Mouse (Mus musculus): ENCODE results near the gene Ccr4. TPM values are rescaled to one million over a fixed set of nuclear protein-coding genes. Genes with fewer than 3 reads are reported as not detected.

The Ccr4 gene
- polyA plus RNA-seq, 1 experiment = not detected

DNA sequence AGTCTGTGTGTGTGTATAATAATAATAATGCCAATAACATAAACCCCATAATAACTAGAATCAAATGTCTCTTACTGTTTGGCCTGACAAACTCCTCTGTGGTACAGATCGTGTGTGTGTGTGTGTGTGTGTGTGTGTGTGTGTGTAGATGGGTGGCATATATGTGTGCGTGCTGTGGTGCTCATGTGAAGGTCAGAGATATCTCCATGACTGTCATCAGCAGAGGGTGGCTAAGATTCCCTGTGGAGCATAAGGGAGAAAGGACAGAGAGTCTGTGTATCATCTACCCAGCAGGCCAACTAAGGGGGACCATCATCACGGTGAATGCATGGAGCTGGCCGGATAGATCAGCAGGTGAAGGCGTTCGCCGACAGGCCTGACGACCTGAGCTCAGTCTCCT, 57.8 kb downstream of the Ccr4 start:
- TF ChIP-seq MYOD1 (IDR thresholded peaks at IDR 0.05; ENCODE audit: control insufficient read depth in 1 of 3, insufficient read length in 2 of 3, low read depth in 2 of 3) = no peak
- TF ChIP-seq SRF (IDR thresholded peaks at IDR 0.05; ENCODE audit: control insufficient read depth, insufficient read length, low read depth) = no peak
- no peak for TF ChIP-seq MYOG (IDR thresholded peaks at IDR 0.05; ENCODE audit: control insufficient read depth in 1 of 3, insufficient read depth in 1 of 3, insufficient read length in 2 of 3, low read depth in 2 of 3)
- TF ChIP-seq MAX (IDR thresholded peaks at IDR 0.05; ENCODE audit: low read depth) = no peak
- TF ChIP-seq E2F4 (IDR thresholded peaks at IDR 0.05; ENCODE audit: insufficient read depth) = no peak
- no peak for TF ChIP-seq USF1 (IDR thresholded peaks at IDR 0.05; ENCODE audit: low read depth)
- no peak for TF ChIP-seq CEBPB (IDR thresholded peaks at IDR 0.05; ENCODE audit: insufficient read depth, poor library complexity, severe bottlenecking)
- TF ChIP-seq TCF3 (IDR thresholded peaks at IDR 0.05; ENCODE audit: insufficient read length, low read depth) = no peak
- no peak for TF ChIP-seq POLR2A (IDR thresholded peaks at IDR 0.05; ENCODE audit: insufficient read length, low read depth)
- no peak for TF ChIP-seq REST (IDR thresholded peaks at IDR 0.05; ENCODE audit: insufficient read depth, insufficient read length)
- TF ChIP-seq TCF12 (IDR thresholded peaks at IDR 0.05; ENCODE audit: insufficient read depth, poor library complexity, severe bottlenecking) = no peak
- TF ChIP-seq POLR2AphosphoS2 (IDR thresholded peaks at IDR 0.05; ENCODE audit: insufficient read length, low read depth) = no peak
- Histone ChIP-seq H3K79me2 (ENCODE audit: control insufficient read depth, insufficient read depth) (no peaks in the 10 kb centered on the region), H3ac (ENCODE audit: control insufficient read depth, insufficient read length) (no peak overlapping the region), H3K27me3 (ENCODE audit: control insufficient read depth, insufficient read depth, insufficient read length) (no peaks in the 10 kb centered on the region), H3K4me3 (no peak overlapping the region), H3K4me2 (ENCODE audit: low read depth) (no peak overlapping the region), H3K36me3 (ENCODE audit: control insufficient read depth, insufficient read depth) (no peaks in the 10 kb centered on the region)

DNA sequence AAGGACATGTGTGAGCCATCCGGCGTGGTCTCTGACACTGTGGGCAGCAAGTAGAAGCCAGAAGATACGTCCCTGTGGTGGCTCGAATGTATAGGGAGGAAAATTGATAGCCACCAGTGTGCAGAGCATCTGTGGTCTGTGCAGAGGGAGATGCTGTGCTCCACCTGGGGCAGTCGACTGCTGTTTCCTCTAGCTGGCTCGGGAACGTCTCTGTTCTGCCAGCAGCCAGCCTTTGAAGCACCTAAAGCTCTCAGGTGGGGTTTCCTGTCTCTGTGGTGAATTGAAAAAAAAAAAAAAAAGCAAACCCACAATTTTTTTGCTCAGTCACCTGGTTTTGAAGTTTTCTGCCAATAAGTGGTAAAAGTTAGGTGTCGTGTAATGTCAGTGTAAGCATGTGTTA, 61.4 kb downstream of the Ccr4 start:
- TF ChIP-seq CEBPB (IDR thresholded peaks at IDR 0.05; ENCODE audit: insufficient read depth, poor library complexity, severe bottlenecking) = no peak
- TF ChIP-seq MAX (IDR thresholded peaks at IDR 0.05; ENCODE audit: low read depth) = no peak
- no peak for TF ChIP-seq MYOD1 (IDR thresholded peaks at IDR 0.05; ENCODE audit: control insufficient read depth in 1 of 3, insufficient read length in 2 of 3, low read depth in 2 of 3)
- TF ChIP-seq TCF3 (IDR thresholded peaks at IDR 0.05; ENCODE audit: insufficient read length, low read depth) = no peak
- no peak for TF ChIP-seq REST (IDR thresholded peaks at IDR 0.05; ENCODE audit: insufficient read depth, insufficient read length)
- TF ChIP-seq USF1 (IDR thresholded peaks at IDR 0.05; ENCODE audit: low read depth) = no peak
- no peak for TF ChIP-seq MYOG (IDR thresholded peaks at IDR 0.05; ENCODE audit: control insufficient read depth in 1 of 3, insufficient read depth in 1 of 3, insufficient read length in 2 of 3, low read depth in 2 of 3)
- no peak for TF ChIP-seq POLR2A (IDR thresholded peaks at IDR 0.05; ENCODE audit: insufficient read length, low read depth)
- no peak for TF ChIP-seq SRF (IDR thresholded peaks at IDR 0.05; ENCODE audit: control insufficient read depth, insufficient read length, low read depth)
- no peak for TF ChIP-seq TCF12 (IDR thresholded peaks at IDR 0.05; ENCODE audit: insufficient read depth, poor library complexity, severe bottlenecking)
- no peak for TF ChIP-seq E2F4 (IDR thresholded peaks at IDR 0.05; ENCODE audit: insufficient read depth)
- no peak for TF ChIP-seq POLR2AphosphoS2 (IDR thresholded peaks at IDR 0.05; ENCODE audit: insufficient read length, low read depth)
- Histone ChIP-seq H3K27me3 (ENCODE audit: control insufficient read depth, insufficient read depth, insufficient read length) (no peaks in the 10 kb centered on the region), H3K36me3 (ENCODE audit: control insufficient read depth, insufficient read depth) (no peaks in the 10 kb centered on the region), H3K79me2 (ENCODE audit: control insufficient read depth, insufficient read depth) (no peaks in the 10 kb centered on the region), H3K4me2 (ENCODE audit: low read depth) (no peak overlapping the region), H3K4me3 (no peak overlapping the region), H3ac (ENCODE audit: control insufficient read depth, insufficient read length) (no peak overlapping the region)

DNA sequence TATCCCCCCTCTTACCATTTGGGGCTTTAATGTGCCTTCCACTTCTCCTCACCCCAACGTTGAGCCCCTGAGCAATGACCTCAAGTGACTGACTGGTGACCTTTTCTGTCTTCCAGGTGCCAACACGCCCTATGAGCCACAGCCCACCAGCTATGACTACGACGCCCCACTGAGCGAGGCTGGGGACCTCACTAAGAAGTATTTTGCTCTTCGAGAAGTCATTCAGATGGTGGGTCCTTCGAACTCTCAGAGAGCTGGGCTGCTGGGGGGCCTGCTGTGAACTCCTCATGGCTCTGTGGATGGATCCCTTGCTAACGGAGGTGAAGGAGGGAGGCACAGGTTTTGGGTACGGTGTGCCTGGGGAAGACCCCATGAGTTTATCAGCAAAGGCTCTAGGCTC, 61.8 kb downstream of the Ccr4 start:
- H3K4me3 ChIP-seq = no peak overlapping the region
- TF ChIP-seq SRF (IDR thresholded peaks at IDR 0.05; ENCODE audit: control insufficient read depth, insufficient read length, low read depth) (no peak), TCF12 (IDR thresholded peaks at IDR 0.05; ENCODE audit: insufficient read depth, poor library complexity, severe bottlenecking) (no peak)
- H3K79me2 ChIP-seq (ENCODE audit: control insufficient read depth, insufficient read depth) = no peaks in the 10 kb centered on the region
- no peaks in the 10 kb centered on the region for H3K27me3 ChIP-seq (ENCODE audit: control insufficient read depth, insufficient read depth, insufficient read length)
- no peak overlapping the region for H3K4me2 ChIP-seq (ENCODE audit: low read depth)
- no peaks in the 10 kb centered on the region for H3K36me3 ChIP-seq (ENCODE audit: control insufficient read depth, insufficient read depth)
- no peak overlapping the region for H3ac ChIP-seq (ENCODE audit: control insufficient read depth, insufficient read length)

DNA sequence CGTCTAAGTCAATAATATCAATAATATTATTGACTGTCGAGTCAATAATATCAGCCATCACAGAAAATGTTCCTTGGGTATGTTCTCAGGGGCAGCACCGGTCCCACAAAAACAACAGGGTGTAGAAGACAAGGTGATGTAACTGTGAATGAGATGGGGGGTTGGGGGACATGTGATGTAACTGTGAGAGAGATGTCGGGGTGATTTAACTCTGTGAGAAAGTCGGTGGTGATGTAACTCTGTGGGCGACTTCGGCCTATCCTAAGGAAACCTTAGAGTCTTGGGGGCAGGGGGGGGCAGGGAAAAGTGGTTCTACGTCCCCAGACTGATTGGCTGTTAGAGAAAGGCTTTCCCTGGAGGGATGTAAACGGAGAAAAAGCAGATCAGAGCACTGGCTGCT, 62.5 kb downstream of the Ccr4 start:
- Histone ChIP-seq H3K4me3 (no peak overlapping the region), H3K4me2 (ENCODE audit: low read depth) (no peak overlapping the region), H3ac (ENCODE audit: control insufficient read depth, insufficient read length) (no peak overlapping the region), H3K36me3 (ENCODE audit: control insufficient read depth, insufficient read depth) (no peaks in the 10 kb centered on the region), H3K27me3 (ENCODE audit: control insufficient read depth, insufficient read depth, insufficient read length) (no peaks in the 10 kb centered on the region), H3K79me2 (ENCODE audit: control insufficient read depth, insufficient read depth) (no peaks in the 10 kb centered on the region)
- no peak for TF ChIP-seq POLR2A (IDR thresholded peaks at IDR 0.05; ENCODE audit: insufficient read length, low read depth)
- TF ChIP-seq CEBPB (IDR thresholded peaks at IDR 0.05; ENCODE audit: insufficient read depth, poor library complexity, severe bottlenecking) = no peak
- no peak for TF ChIP-seq REST (IDR thresholded peaks at IDR 0.05; ENCODE audit: insufficient read depth, insufficient read length)
- no peak for TF ChIP-seq MYOG (IDR thresholded peaks at IDR 0.05; ENCODE audit: control insufficient read depth in 1 of 3, insufficient read depth in 1 of 3, insufficient read length in 2 of 3, low read depth in 2 of 3)
- TF ChIP-seq MAX (IDR thresholded peaks at IDR 0.05; ENCODE audit: low read depth) = no peak
- no peak for TF ChIP-seq TCF12 (IDR thresholded peaks at IDR 0.05; ENCODE audit: insufficient read depth, poor library complexity, severe bottlenecking)
- TF ChIP-seq USF1 (IDR thresholded peaks at IDR 0.05; ENCODE audit: low read depth) = no peak
- TF ChIP-seq E2F4 (IDR thresholded peaks at IDR 0.05; ENCODE audit: insufficient read depth) = no peak
- no peak for TF ChIP-seq POLR2AphosphoS2 (IDR thresholded peaks at IDR 0.05; ENCODE audit: insufficient read length, low read depth)
- no peak for TF ChIP-seq MYOD1 (IDR thresholded peaks at IDR 0.05; ENCODE audit: control insufficient read depth in 1 of 3, insufficient read length in 2 of 3, low read depth in 2 of 3)
- no peak for TF ChIP-seq SRF (IDR thresholded peaks at IDR 0.05; ENCODE audit: control insufficient read depth, insufficient read length, low read depth)
- TF ChIP-seq TCF3 (IDR thresholded peaks at IDR 0.05; ENCODE audit: insufficient read length, low read depth) = no peak

DNA sequence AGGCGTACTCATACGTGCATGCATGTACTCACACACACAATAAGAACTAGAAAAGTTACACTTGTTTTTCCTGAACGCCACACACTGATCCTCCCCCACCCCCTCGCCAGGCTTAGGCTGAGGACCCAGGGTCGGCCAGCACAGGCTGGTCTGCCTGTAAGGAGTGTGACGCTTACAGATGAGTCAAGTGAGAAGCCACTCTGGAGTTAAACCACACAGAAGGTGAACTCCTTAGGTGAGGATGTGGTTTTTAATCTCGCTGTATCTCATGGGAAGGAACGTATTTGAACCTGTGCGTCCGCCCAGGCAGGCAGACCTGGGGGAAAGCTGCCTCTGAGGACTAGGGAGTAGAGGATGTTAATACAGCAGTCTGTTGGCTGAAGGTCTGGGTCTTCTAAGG, 64.2 kb downstream of the Ccr4 start:
- Histone ChIP-seq H3K79me2 (ENCODE audit: control insufficient read depth, insufficient read depth) (no peaks in the 10 kb centered on the region), H3K36me3 (ENCODE audit: control insufficient read depth, insufficient read depth) (no peaks in the 10 kb centered on the region), H3K4me2 (ENCODE audit: low read depth) (no peak overlapping the region), H3ac (ENCODE audit: control insufficient read depth, insufficient read length) (no peak overlapping the region), H3K27me3 (ENCODE audit: control insufficient read depth, insufficient read depth, insufficient read length) (no peaks in the 10 kb centered on the region), H3K4me3 (no peak overlapping the region)
- TF ChIP-seq POLR2A (IDR thresholded peaks at IDR 0.05; ENCODE audit: insufficient read length, low read depth) (no peak), SRF (IDR thresholded peaks at IDR 0.05; ENCODE audit: control insufficient read depth, insufficient read length, low read depth) (no peak), E2F4 (IDR thresholded peaks at IDR 0.05; ENCODE audit: insufficient read depth) (no peak), CEBPB (IDR thresholded peaks at IDR 0.05; ENCODE audit: insufficient read depth, poor library complexity, severe bottlenecking) (no peak), USF1 (IDR thresholded peaks at IDR 0.05; ENCODE audit: low read depth) (no peak), TCF3 (IDR thresholded peaks at IDR 0.05; ENCODE audit: insufficient read length, low read depth) (no peak), MAX (IDR thresholded peaks at IDR 0.05; ENCODE audit: low read depth) (no peak)

Other genes with a start within 250 kb of the Ccr4 start
- gene Bcl2a1c, start 174.8 kb downstream of the Ccr4 start, polyA plus RNA-seq (2012; fragmentation: generic; extraction: Trizol) = not detected
- gene Crtap, start 114.2 kb downstream of the Ccr4 start, polyA plus RNA-seq (2012; fragmentation: generic; extraction: Trizol) = 66.3 TPM
- 30.1 TPM for gene Glb1, start 103.8 kb downstream of the Ccr4 start, polyA plus RNA-seq (2012; fragmentation: generic; extraction: Trizol)
- gene Tmppe, start 103.8 kb downstream of the Ccr4 start, polyA plus RNA-seq (2012; fragmentation: generic; extraction: Trizol) = 1.7 TPM
- gene C130032M10Rik, start 10.8 kb upstream of the Ccr4 start, polyA plus RNA-seq (2012; fragmentation: generic; extraction: Trizol) = 0.06 TPM
- 0.01 TPM for gene Trim71, start 59.5 kb upstream of the Ccr4 start, polyA plus RNA-seq (2012; fragmentation: generic; extraction: Trizol)
- gene Cnot10, start 135.3 kb upstream of the Ccr4 start, polyA plus RNA-seq (2012; fragmentation: generic; extraction: Trizol) = 29.1 TPM
- 70.9 TPM for gene Dync1li1, start 183.9 kb upstream of the Ccr4 start, polyA plus RNA-seq (2012; fragmentation: generic; extraction: Trizol)
- 14.3 TPM for gene Cmtm6, start 226.2 kb upstream of the Ccr4 start, polyA plus RNA-seq (2012; fragmentation: generic; extraction: Trizol)